Mouse (Mus musculus): ENCODE results near the gene Slc22a1. TPM values are rescaled to one million over a fixed set of nuclear protein-coding genes. Genes with fewer than 3 reads are reported as not detected.
A peak's percentile ranks its signal among the peaks of the same experiment; 100 is the strongest.

Slc22a1 gene
- total and polyA plus RNA-seq, 2 experiments from 2014 or later, result 33.5 TPM; not detected in 1

DNA sequence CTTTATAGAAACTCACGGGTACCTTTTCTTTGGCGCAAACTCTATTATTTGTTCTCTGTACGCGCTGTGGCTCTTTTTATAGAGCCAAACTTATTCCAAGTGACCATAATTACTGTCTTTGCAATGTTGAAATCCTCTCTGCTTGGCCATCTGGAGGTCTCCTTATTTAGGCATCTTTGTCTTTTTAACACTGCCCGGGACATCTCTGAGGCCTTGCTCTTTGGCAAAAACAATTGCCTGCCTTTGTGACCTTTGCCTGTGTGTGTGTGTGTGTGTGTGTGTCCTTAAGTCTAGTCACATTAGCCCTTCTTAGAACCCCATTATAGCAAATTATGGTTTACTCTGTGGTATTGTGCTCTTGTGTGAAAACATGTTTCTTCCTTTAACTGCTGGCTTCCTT is 30.2 kb downstream of the Slc22a1 start:
- Histone ChIP-seq H3K36me3 (replicated peaks; ENCODE audit: control insufficient read depth, insufficient read depth, low read length) (no peaks in the 10 kb centered on the region), H3K4me3 (ENCODE audit: low read depth, low read length) (no peak overlapping the region), H3K27me3 (ENCODE audit: control insufficient read depth, insufficient read depth, low read length) (no peaks in the 10 kb centered on the region), H3K4me1 (ENCODE audit: control insufficient read depth, insufficient read depth) (no peaks in the 10 kb centered on the region), H3K27ac (ENCODE audit: low read depth) (no peak overlapping the region), H3K9me3 (replicated peaks; ENCODE audit: control insufficient read depth, low read length) (no peaks in the 10 kb centered on the region), H3K4me2 (ENCODE audit: low read depth, low read length) (no peak overlapping the region), H3K9ac (replicated peaks; ENCODE audit: low read depth, low read length) (no peak overlapping the region)
- WGBS, result 88% methylated on average over 5 of the region's 5 CpGs
- no peak for ATAC-seq (ENCODE audit: insufficient read depth, low read depth)
- no peak for TF ChIP-seq EP300 (IDR thresholded peaks at IDR 0.05; ENCODE audit: low read depth)
- no peak for TF ChIP-seq CTCF (IDR thresholded peaks at IDR 0.05; ENCODE audit: low read depth)
- DNase-seq (ENCODE audit: low spot score), result no peak

- Histone ChIP-seq H3K4me1 (ENCODE audit: control insufficient read depth, insufficient read depth) (no peaks in the 10 kb centered on the region), H3K27me3 (ENCODE audit: control insufficient read depth, insufficient read depth, low read length) (no peaks in the 10 kb centered on the region), H3K27ac (ENCODE audit: low read depth) (no peak overlapping the region), H3K4me2 (ENCODE audit: low read depth, low read length) (no peak overlapping the region), H3K4me3 (ENCODE audit: low read depth, low read length) (no peak overlapping the region), H3K9ac (replicated peaks; ENCODE audit: low read depth, low read length) (no peak overlapping the region), H3K9me3 (replicated peaks; ENCODE audit: control insufficient read depth, low read length) (peaks cover 4% of the 10 kb centered on the region; the same call in 1 of the 2 replicates), H3K36me3 (replicated peaks; ENCODE audit: control insufficient read depth, insufficient read depth, low read length) (no peaks in the 10 kb centered on the region)
- TF ChIP-seq CTCF (IDR thresholded peaks at IDR 0.05; ENCODE audit: low read depth) (no peak), EP300 (IDR thresholded peaks at IDR 0.05; ENCODE audit: low read depth) (no peak)
- ATAC-seq (ENCODE audit: insufficient read depth, low read depth) (no peak), DNase-seq (ENCODE audit: low spot score) (no peak)
- 62% methylated on average over 4 of the region's 4 CpGs for WGBS
These were observed 34.5 kb downstream of the Slc22a1 start for GRCm38 (mm10) chr17:12641087-12641486.

DNA sequence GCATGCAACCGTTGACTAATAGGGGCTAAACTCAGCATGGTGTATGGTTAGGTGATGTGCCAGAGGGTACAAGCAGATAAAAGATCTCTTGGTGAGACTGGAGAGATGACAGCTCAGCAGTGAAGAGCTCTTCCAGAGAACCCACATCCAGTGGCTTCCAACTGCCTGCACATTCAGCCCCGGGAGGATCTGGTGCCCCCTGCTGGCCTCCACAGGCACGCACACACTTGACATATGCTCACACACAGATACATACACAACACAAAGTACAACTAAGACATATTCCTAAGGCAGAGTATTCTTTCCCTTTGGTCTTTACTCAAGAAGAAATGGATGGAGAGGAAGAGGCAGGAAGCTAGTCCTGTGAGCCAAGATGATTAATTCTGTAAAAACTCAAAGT is 36.0 kb downstream of the Slc22a1 start:
- H3K36me3 ChIP-seq (replicated peaks; ENCODE audit: control insufficient read depth, insufficient read depth, low read length), result no peaks in the 10 kb centered on the region
- peaks cover 4% of the 10 kb centered on the region; the same call in 1 of the 2 replicates for H3K9me3 ChIP-seq (replicated peaks; ENCODE audit: control insufficient read depth, low read length)
- ATAC-seq (ENCODE audit: insufficient read depth, low read depth), result no peak
- no peak overlapping the region for H3K4me2 ChIP-seq (ENCODE audit: low read depth, low read length)
- DNase-seq (ENCODE audit: low spot score), result no peak
- no peak overlapping the region for H3K27ac ChIP-seq (ENCODE audit: low read depth)
- no peak overlapping the region for H3K4me3 ChIP-seq (ENCODE audit: low read depth, low read length)
- H3K4me1 ChIP-seq (ENCODE audit: control insufficient read depth, insufficient read depth), result no peaks in the 10 kb centered on the region
- no peak overlapping the region for H3K9ac ChIP-seq (replicated peaks; ENCODE audit: low read depth, low read length)
- no peak for TF ChIP-seq CTCF (IDR thresholded peaks at IDR 0.05; ENCODE audit: low read depth)
- TF ChIP-seq EP300 (IDR thresholded peaks at IDR 0.05; ENCODE audit: low read depth), result no peak
- H3K27me3 ChIP-seq (ENCODE audit: control insufficient read depth, insufficient read depth, low read length), result no peaks in the 10 kb centered on the region
- 96% methylated on average over 3 of the region's 3 CpGs for WGBS

DNA sequence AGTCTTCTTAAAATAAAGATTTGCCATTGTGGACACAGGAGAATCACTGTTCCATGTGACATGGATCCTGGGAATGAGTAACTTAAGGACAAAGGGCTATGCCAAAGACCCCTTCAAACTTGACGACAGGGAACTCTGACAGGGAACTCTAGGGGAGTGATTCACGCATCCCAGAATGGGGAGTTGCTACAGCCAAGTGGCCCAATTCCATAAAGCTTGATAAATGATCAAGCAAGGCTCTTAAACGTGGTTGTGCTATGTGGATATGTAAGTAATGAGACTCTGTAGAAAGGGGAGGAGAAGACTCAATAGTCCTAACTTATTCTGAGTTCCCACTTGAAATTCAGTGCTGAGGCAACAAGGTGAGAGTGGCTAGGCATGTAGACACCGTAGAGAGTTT is 40.8 kb downstream of the Slc22a1 start:
- H3K4me2 ChIP-seq (ENCODE audit: low read depth, low read length), result no peak overlapping the region
- no peaks in the 10 kb centered on the region for H3K27me3 ChIP-seq (ENCODE audit: control insufficient read depth, insufficient read depth, low read length)
- H3K27ac ChIP-seq (ENCODE audit: low read depth), result no peak overlapping the region
- H3K9me3 ChIP-seq (replicated peaks; ENCODE audit: control insufficient read depth, low read length), result peaks cover 4% of the 10 kb centered on the region; the same call in 1 of the 2 replicates
- ATAC-seq (ENCODE audit: insufficient read depth, low read depth) (no peak), DNase-seq (ENCODE audit: low spot score) (no peak)
- peaks cover 9% of the 10 kb centered on the region for H3K4me1 ChIP-seq (ENCODE audit: control insufficient read depth, insufficient read depth)
- no peak overlapping the region for H3K4me3 ChIP-seq (ENCODE audit: low read depth, low read length)
- no peak overlapping the region for H3K9ac ChIP-seq (replicated peaks; ENCODE audit: low read depth, low read length)
- H3K36me3 ChIP-seq (replicated peaks; ENCODE audit: control insufficient read depth, insufficient read depth, low read length), result no peaks in the 10 kb centered on the region
- TF ChIP-seq CTCF (IDR thresholded peaks at IDR 0.05; ENCODE audit: low read depth) (no peak), EP300 (IDR thresholded peaks at IDR 0.05; ENCODE audit: low read depth) (no peak)
- 42% methylated on average over 4 of the region's 4 CpGs for WGBS

GRCm38 (mm10) chr17:12631771-12632600 is 43.6 kb downstream of the Slc22a1 start:
- ATAC-seq (ENCODE audit: insufficient read depth, low read depth), result peak; percentile 55; the same call in 1 of the 2 replicates
- no peak overlapping the region for H3K27ac ChIP-seq (ENCODE audit: low read depth)
- H3K9me3 ChIP-seq (replicated peaks; ENCODE audit: control insufficient read depth, low read length), result no peaks in the 10 kb centered on the region
- peaks cover 9% of the 10 kb centered on the region for H3K4me1 ChIP-seq (ENCODE audit: control insufficient read depth, insufficient read depth)
- H3K9ac ChIP-seq (replicated peaks; ENCODE audit: low read depth, low read length), result no peak overlapping the region
- no peak overlapping the region for H3K4me3 ChIP-seq (ENCODE audit: low read depth, low read length)
- DNase-seq (ENCODE audit: low spot score), result peak; percentile 43
- H3K27me3 ChIP-seq (ENCODE audit: control insufficient read depth, insufficient read depth, low read length), result no peaks in the 10 kb centered on the region
- no peak for TF ChIP-seq EP300 (IDR thresholded peaks at IDR 0.05; ENCODE audit: low read depth)
- TF ChIP-seq CTCF (IDR thresholded peaks at IDR 0.05; ENCODE audit: low read depth), result no peak
- WGBS, result 14% methylated on average over 7 of the region's 7 CpGs
- no peaks in the 10 kb centered on the region for H3K36me3 ChIP-seq (replicated peaks; ENCODE audit: control insufficient read depth, insufficient read depth, low read length)
- no peak overlapping the region for H3K4me2 ChIP-seq (ENCODE audit: low read depth, low read length)

Measured in heart, postnatal 0 days (tissue).